Mouse (Mus musculus): Measurements from ENCODE around the gene Set. TPM values are rescaled to one million over a fixed set of nuclear protein-coding genes. Genes with fewer than 3 reads are reported as not detected.

The Set gene
- total RNA-seq, 1 experiment from 2014 or later, result 345 TPM

DNA sequence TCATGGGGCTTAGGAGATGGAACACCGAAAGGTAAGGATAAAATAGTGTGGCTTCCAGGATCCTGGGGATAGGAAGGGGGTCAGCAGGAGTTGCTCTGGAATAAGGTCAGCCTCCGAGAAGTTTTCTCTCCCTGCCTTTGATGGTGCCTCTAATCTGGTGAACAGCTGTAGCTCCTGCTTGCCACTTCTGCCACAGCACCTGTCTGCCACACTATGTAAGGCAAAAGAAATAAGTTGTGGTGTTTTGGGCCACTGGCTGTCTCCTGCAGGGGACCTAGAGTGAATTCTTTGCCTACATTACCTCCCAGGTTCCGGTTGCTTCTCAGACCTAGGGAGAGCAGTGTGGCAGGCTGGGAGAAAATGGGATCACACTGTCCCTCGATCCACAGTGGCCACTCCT lies 21.6 kb downstream of the Set start:
- ATAC-seq (ENCODE audit: extremely low read depth, insufficient number of reproducible peaks, low FRiP score, poor library complexity, severe bottlenecking), result no peak

DNA sequence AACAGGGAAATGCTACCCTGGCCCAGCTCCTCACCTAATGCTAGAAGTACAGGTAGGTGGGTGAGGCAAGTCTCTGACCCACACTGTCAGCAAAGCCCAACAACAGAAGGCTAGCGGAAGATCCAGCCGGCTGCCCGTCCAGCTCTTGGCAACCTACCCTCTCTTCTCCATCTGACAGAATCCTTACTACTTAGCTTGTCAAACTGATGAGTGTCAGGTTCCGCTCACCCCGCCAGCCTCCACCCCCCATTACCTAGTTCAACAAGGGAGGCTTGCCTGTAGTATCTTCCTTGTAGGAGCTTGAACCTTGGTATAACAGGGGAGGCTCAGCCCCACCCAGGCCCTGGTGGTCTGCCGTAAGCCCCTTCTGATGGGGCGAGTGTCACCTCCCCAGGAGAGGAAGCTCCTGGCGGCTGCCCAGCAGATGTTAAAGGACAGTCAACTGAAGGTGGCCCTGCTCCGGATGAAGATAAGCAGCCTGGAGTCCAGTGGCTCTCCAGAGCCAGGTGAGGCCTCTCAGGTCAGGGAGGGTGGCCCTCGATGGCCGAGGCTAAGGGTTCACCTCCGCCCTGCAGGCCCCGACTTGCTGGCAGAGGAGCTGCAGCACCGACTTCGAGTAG lies 23.1 kb downstream of the Set start:
- no peak for ATAC-seq (ENCODE audit: extremely low read depth, insufficient number of reproducible peaks, low FRiP score, poor library complexity, severe bottlenecking)

DNA sequence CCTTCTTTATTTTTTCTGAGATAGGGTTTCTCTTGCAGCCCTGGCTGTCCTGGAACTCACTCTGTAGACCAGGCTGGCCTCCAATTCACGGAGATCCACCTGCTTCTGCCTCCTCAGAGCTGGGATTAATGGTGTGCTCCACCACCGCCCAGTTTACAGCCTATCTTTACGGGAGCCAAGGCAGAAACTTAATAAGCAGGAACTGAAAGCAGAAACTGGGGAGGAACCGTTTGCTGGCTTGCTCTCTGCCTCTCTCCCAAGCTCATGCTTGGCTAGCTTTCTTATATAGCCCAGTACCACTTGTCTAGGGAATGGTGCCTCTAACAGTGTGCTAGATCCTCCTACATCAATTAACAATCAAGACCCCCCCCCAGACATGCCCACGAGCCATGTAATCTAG lies 26.9 kb downstream of the Set start:
- ATAC-seq (ENCODE audit: extremely low read depth, insufficient number of reproducible peaks, low FRiP score, poor library complexity, severe bottlenecking), result no peak

GRCm38 (mm10) chr2:30084632-30085031 lies 27.5 kb downstream of the Set start:
- ATAC-seq (ENCODE audit: extremely low read depth, insufficient number of reproducible peaks, low FRiP score, poor library complexity, severe bottlenecking), result no peak

GRCm38 (mm10) chr2:30087310-30087709 lies 30.1 kb downstream of the Set start:
- no peak for ATAC-seq (ENCODE audit: extremely low read depth, insufficient number of reproducible peaks, low FRiP score, poor library complexity, severe bottlenecking)

DNA sequence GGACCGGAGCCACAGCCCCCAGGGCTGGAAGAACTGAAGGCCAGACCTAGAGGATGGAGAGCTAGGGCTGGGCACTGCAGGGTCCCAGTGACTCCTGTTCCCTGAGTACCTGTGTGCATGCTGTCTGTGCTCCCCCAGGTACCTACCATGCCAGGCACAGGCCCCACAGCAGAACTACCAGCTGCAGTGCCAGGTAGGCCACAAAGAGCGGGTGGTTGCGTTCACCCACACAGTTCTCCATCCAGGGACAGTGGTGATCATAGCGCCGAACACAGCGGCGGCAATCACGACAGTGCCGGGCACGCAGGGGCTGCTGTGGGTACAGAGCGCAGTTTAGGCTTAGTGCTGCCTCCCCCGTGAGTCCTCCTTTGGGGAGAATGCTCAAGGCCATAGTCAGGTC lies 34.3 kb downstream of the Set start:
- ATAC-seq (ENCODE audit: extremely low read depth, insufficient number of reproducible peaks, low FRiP score, poor library complexity, severe bottlenecking), result no peak

GRCm38 (mm10) chr2:30092280-30092918 lies 35.2 kb downstream of the Set start:
- no peak for ATAC-seq (ENCODE audit: extremely low read depth, insufficient number of reproducible peaks, low FRiP score, poor library complexity, severe bottlenecking)

DNA sequence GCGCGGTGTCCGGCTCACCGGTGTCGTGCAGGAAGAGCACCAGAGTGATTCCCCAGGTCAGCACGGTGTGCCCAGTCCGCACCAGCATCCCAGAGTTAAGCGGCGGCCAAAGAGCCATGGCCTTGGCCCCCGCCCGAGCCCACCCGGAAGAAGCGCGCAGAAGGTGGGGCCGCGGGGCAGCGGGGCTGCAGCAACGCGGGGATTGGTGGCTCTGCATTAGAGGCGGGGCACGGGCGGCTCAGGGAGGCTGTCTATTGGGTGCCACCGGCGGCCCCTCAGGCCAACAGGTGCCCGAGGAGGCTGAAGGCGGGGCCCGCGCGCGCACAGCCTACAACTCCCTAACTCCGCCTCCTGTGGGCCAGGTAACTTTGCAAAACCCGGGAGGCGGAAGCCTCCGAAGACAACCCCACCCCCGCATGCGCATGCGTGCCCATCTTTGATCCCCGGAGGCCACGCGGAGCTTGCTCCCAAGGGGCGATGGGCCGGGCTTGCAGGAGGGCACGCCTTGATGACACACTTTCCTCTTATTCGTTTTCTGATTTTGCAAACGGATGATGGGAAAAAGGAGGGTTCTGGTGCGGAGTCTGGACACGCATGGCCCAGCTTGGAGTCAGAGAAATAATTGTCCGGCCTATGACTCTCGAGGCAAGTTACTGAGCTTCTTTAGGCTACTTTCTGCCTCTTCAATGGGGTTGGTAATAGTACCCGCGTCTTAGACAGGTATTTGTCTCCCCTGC lies 36.5 kb downstream of the Set start, which contains the start of gene Zdhhc12:
TSS of gene Zdhhc12 (minus strand) at position 178 of the 737 bp plus-strand sequence.
- ATAC-seq (ENCODE audit: extremely low read depth, insufficient number of reproducible peaks, low FRiP score, poor library complexity, severe bottlenecking), result peak; percentile 84

DNA sequence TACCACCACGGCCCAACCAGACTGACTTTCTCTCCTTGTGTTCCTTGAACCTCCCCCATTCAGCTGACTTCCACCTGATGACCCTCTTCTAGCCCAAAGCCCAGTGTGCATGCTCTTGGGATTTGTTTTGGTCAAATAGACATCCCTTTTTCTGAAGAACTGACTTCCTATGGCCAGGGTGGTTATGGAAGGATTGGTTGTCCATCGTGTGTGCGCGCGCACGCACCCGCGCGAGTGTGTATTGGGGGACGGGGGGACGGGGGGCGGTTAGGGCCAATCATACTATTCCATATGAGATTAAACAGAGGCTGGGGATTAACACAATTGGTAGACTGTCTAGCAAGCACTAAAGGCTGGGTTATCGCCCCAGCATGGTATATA lies 37.0 kb downstream of the Set start:
- ATAC-seq (ENCODE audit: extremely low read depth, insufficient number of reproducible peaks, low FRiP score, poor library complexity, severe bottlenecking), result no peak

DNA sequence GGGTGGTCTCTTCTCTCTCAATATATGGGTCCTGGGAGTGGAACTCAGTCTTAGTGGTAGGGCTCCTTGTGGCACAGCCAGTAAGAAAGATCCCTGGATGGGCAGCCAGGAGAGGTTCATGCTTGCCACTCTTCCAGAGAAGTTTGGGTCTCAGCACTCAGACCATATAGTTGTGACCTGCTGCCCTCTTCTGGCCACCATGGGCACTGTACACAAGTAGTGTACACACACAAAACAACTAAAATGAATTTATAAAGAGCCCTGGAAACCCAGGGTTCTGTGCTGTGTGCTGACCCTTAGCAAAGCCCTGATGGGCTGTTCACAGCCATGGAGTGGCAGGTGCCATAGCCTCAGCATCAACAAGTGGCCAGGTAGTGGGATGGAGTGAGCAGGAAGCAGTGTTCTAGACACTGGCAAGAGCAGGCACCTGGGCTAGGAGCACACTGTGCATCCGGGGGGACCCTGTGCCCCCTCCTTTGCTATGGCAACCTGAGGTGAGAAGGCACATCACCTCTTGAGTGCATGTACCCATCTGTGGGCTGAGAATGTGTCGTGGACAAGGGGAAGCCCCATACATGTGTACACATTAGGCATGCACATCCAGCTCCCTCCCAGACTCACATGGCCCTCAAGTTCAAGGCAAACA lies 38.8 kb downstream of the Set start:
- peak; percentile 24; the same call in 1 of the 2 replicates for ATAC-seq (ENCODE audit: extremely low read depth, insufficient number of reproducible peaks, low FRiP score, poor library complexity, severe bottlenecking)

GRCm38 (mm10) chr2:30100214-30100613 lies 43.0 kb downstream of the Set start:
- ATAC-seq (ENCODE audit: extremely low read depth, insufficient number of reproducible peaks, low FRiP score, poor library complexity, severe bottlenecking), result no peak

GRCm38 (mm10) chr2:30106364-30106763 lies 49.2 kb downstream of the Set start:
- ATAC-seq (ENCODE audit: extremely low read depth, insufficient number of reproducible peaks, low FRiP score, poor library complexity, severe bottlenecking), result peak; percentile 39; the same call in 1 of the 2 replicates

GRCm38 (mm10) chr2:30107646-30108045 lies 50.5 kb downstream of the Set start:
- ATAC-seq (ENCODE audit: extremely low read depth, insufficient number of reproducible peaks, low FRiP score, poor library complexity, severe bottlenecking), result no peak

DNA sequence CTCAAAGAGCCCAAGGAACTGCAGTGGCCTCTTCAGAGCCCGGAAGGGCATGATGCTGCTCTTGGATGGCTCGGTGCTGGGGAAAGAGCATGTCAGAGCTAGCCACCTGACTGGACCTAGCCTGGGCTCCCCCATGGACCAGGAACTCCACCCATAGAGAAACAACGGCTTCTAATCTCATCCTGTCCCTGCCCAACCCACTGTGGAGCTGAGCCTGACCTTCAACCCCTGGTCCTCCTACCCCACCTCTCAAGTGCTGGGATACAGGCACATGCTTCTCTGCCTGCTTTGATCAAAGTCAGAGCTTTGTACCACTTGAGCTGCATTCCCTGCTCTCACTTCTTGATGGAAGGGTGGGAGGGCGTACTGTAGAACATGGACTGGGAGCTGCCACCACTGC lies 51.1 kb downstream of the Set start:
- no peak for ATAC-seq (ENCODE audit: extremely low read depth, insufficient number of reproducible peaks, low FRiP score, poor library complexity, severe bottlenecking)

DNA sequence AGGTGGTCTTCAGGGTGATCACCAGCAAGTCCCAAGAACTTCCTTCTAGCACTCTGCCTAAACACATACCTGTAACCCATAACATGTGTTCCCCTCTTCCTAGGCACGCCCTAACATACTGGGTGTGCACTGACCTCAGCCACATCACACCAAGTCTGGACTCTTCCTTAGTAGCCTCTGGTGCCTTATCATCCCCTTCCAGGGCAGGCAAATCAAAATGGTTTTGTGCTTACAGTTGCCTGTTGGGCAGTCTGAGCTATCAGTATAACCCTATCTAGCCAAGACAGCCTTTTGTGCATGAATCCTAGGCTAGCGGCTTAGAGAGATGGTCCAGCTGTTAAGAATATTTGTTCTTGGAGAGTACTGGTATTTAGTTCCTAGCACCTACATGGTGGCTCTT lies 54.3 kb downstream of the Set start:
- ATAC-seq (ENCODE audit: extremely low read depth, insufficient number of reproducible peaks, low FRiP score, poor library complexity, severe bottlenecking), result no peak

- ATAC-seq (ENCODE audit: extremely low read depth, insufficient number of reproducible peaks, low FRiP score, poor library complexity, severe bottlenecking), result no peak
These were observed 55.4 kb downstream of the Set start for GRCm38 (mm10) chr2:30112564-30112963.

DNA sequence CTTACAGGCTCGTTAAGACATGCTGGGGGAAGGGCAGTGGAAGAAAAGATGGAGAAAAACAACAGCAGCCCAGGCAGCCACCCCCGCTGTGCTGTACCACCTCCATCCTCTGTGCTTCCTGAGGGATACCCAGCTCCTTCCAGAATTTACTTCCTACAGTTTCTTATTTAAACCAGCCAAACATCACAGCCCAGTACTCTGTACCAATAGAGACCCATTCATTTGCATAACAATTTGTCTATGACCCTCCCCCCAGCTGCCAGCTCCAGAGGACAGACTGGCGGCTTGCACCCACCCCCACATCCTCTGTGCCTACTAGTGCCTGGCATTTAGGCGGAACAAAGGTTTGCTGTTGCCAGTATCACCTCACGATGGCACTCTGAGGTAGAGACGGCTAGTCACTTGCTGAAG lies 62.5 kb downstream of the Set start:
- ATAC-seq (ENCODE audit: extremely low read depth, insufficient number of reproducible peaks, low FRiP score, poor library complexity, severe bottlenecking), result peak; percentile 49

DNA sequence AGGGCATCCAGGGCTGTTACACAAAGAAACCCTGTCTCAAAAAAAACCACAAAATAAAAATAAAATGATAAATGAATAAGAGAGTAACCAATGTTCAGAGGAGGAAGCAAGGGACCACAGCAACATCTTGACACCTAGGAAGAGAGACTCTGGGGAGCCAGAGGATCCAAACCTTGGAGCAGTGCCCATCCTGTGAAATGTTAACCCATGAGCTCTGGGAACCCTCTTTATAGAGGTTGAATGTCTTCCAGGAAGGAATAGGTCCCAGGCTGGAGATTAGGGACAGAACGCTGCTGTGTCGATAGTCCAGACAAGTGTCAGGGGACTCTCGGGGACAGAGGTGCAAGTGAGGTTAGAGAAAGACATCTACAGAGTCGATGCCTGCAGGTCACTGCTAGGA lies 63.1 kb downstream of the Set start:
- no peak for ATAC-seq (ENCODE audit: extremely low read depth, insufficient number of reproducible peaks, low FRiP score, poor library complexity, severe bottlenecking)
